Mouse (Mus musculus) megakaryocyte progenitor cell, adult 5-6 weeks (primary cell): ENCODE results near the gene Fbxl5. TPM values are rescaled to one million over a fixed set of nuclear protein-coding genes. Genes with fewer than 3 reads are reported as not detected.

Experiments
- ATAC-seq: replicated peaks from 2 replicates; pipeline ENCODE4 v1.8.0; 2016; ENCODE audit warnings: mild to moderate bottlenecking, moderate TSS enrichment, inconsistent platforms; ENCODE audit not compliant: poor library complexity
- total RNA-seq, 2 experiments: library from RNA; stranded (forward) in 1 of 2; stranded (reverse) in 1 of 2; fragments of 157-497, 149-512 nt in 1 of 2; fragments of 200-1000 nt in 1 of 2; gene quantifications; 2 replicates each; pipeline versions ENCODE4 v1.2.3 to v1.2.4; 2015 to 2017

The Fbxl5 gene
- total RNA-seq, 2 experiments from 2014 or later, result 35.6 to 37.2 TPM

- peak; percentile 63 for ATAC-seq
Observed at GRCm38 (mm10) chr5:43786607-43787006, 34.8 kb downstream of the Fbxl5 start.

GRCm38 (mm10) chr5:43783996-43784395 lies 37.4 kb downstream of the Fbxl5 start:
- no peak for ATAC-seq

- ATAC-seq, result peak; percentile 66
Observed at GRCm38 (mm10) chr5:43781977-43782930, 39.2 kb downstream of the Fbxl5 start.

- ATAC-seq, result peak; percentile 21; the same call in 1 of the 2 replicates
Observed at GRCm38 (mm10) chr5:43781423-43781976, 39.9 kb downstream of the Fbxl5 start.

GRCm38 (mm10) chr5:43778583-43778982 lies 42.9 kb downstream of the Fbxl5 start:
- ATAC-seq, result 0 out of 2 replicates have a peak, but pooled peaks have one; percentile 21

GRCm38 (mm10) chr5:43776993-43777392 lies 44.4 kb downstream of the Fbxl5 start:
- ATAC-seq, result no peak

GRCm38 (mm10) chr5:43776407-43776806 lies 45.0 kb downstream of the Fbxl5 start:
- no peak for ATAC-seq

GRCm38 (mm10) chr5:43771555-43771954 lies 49.9 kb downstream of the Fbxl5 start:
- ATAC-seq, result peak; percentile 24; the same call in 1 of the 2 replicates

- ATAC-seq, result peak; percentile 73
Observed at GRCm38 (mm10) chr5:43770618-43771354, 50.7 kb downstream of the Fbxl5 start.

GRCm38 (mm10) chr5:43749092-43749491 lies 72.3 kb downstream of the Fbxl5 start:
- ATAC-seq, result peak; percentile 60

GRCm38 (mm10) chr5:43748039-43748438 lies 73.4 kb downstream of the Fbxl5 start:
- no peak for ATAC-seq

- ATAC-seq, result no peak
Observed at GRCm38 (mm10) chr5:43745156-43745555, 76.3 kb downstream of the Fbxl5 start.

GRCm38 (mm10) chr5:43744187-43744586 lies 77.3 kb downstream of the Fbxl5 start:
- peak; percentile 48 for ATAC-seq

- no peak for ATAC-seq
Observed at GRCm38 (mm10) chr5:43732381-43732780, 89.1 kb downstream of the Fbxl5 start.

- no peak for ATAC-seq
Observed at GRCm38 (mm10) chr5:43728375-43729165, 92.9 kb downstream of the Fbxl5 start.

- ATAC-seq, result no peak
Observed at GRCm38 (mm10) chr5:43723830-43724229, 97.6 kb downstream of the Fbxl5 start.

GRCm38 (mm10) chr5:43722452-43722783 lies 99.0 kb downstream of the Fbxl5 start:
- ATAC-seq, result no peak

- ATAC-seq, result no peak
Observed at GRCm38 (mm10) chr5:43721538-43722451, 99.6 kb downstream of the Fbxl5 start.

GRCm38 (mm10) chr5:43699240-43699639 lies 122.2 kb downstream of the Fbxl5 start:
- no peak for ATAC-seq

- no peak for ATAC-seq
Observed at GRCm38 (mm10) chr5:43697133-43697532, 124.3 kb downstream of the Fbxl5 start.
